Mouse (Mus musculus): ENCODE measurements around the gene Mindy1. TPM values are rescaled to one million over a fixed set of nuclear protein-coding genes. Genes with fewer than 3 reads are reported as not detected.

Mindy1 gene
- polyA plus RNA-seq, 1 experiment = 89.2 TPM

DNA sequence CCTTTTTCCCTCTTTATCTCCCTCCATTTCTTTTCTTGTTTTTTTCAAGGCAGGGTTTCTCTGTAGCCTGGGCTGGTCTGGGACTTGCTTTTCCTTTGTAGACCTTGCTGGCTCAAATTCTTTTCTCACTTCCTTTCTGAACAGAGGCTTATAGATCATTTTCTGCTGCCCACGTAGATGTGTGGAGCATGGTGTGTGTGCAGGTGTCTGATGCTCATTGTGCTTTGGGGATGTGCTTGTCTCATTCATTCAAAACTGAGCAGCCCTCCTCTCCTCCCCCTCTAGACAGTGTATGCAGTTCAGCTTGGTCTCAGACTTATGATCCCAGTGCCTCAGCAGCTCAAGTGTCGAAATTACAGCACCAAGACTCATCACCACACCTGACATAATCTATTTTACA is 38.0 kb downstream of the Mindy1 start:
- Histone ChIP-seq H3K4me1 (ENCODE audit: control insufficient read depth, insufficient read depth, insufficient read length, low read length) (peaks cover 24% of the 10 kb centered on the region; the same call in 1 of the 2 replicates), H3K27me3 (ENCODE audit: control insufficient read depth, insufficient read depth, low read length) (no peaks in the 10 kb centered on the region), H3K27ac (ENCODE audit: insufficient read depth, low read depth, low read length) (peak overlapping the region; percentile 74), H3K36me3 (ENCODE audit: control insufficient read depth, insufficient read depth, low read length) (peaks cover 40% of the 10 kb centered on the region), H3K4me3 (ENCODE audit: low read depth, low read length) (no peak overlapping the region)
- TF ChIP-seq POLR2A (IDR thresholded peaks at IDR 0.05; ENCODE audit: low read depth, low read length) = no peak
- no peak for TF ChIP-seq CTCF (IDR thresholded peaks at IDR 0.05; ENCODE audit: extremely low read depth, insufficient read length, insufficient replicate concordance, low read depth, low read length)
- WGBS = 28% methylated on average over 2 of the region's 2 CpGs

DNA sequence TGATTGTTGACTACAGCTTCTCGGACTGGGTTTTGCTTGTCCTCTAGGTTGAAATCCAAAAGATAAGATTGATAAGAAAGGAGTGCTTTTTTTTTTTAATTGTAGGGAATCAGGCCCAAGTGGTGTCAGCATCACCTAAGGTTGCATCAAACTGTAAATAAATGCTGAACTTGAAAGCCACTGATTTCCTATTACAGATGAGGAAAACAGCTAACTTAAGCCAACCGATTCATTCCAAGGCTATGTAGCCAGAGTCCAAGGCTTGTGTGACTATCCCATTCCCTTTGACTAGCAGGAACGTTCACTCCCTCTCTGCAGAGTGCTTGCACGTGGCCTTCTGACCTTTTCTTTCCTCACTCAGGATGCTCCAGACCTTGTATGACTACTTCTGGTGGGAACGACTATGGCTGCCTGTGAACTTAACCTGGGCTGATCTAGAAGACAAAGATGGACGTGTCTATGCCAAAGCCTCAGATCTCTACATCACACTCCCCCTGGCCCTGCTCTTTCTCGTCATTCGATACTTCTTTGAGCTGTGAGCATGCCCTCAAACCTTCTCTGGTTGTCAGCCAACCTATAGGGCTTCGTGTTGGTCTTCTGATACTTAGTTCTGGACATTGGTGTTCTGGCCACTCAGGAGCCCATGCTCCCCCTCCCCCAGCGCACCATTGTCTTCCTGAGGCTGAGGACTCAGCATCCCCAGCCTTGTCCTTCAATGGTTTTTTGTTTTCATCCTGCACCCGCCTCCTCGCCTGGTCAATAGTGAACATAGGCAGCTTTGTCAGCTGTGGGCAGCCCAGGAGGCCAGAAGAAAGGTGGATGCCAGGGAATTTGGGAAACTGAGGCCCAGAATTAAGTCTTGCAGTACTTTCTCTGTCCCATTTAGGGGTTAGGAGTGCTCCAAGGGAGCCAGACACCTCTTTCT is 38.8 kb downstream of the Mindy1 start:
- Histone ChIP-seq H3K27ac (ENCODE audit: insufficient read depth, low read depth, low read length) (no peak overlapping the region), H3K4me3 (ENCODE audit: low read depth, low read length) (no peak overlapping the region), H3K36me3 (ENCODE audit: control insufficient read depth, insufficient read depth, low read length) (peaks cover 49% of the 10 kb centered on the region), H3K27me3 (ENCODE audit: control insufficient read depth, insufficient read depth, low read length) (no peaks in the 10 kb centered on the region), H3K4me1 (ENCODE audit: control insufficient read depth, insufficient read depth, insufficient read length, low read length) (peaks cover 21% of the 10 kb centered on the region; the same call in 1 of the 2 replicates)
- TF ChIP-seq CTCF (IDR thresholded peaks at IDR 0.05; ENCODE audit: extremely low read depth, insufficient read length, insufficient replicate concordance, low read depth, low read length) (no peak), POLR2A (IDR thresholded peaks at IDR 0.05; ENCODE audit: low read depth, low read length) (no peak)
- 80% methylated on average over 12 of the region's 12 CpGs for WGBS

GRCm38 (mm10) chr3:95323429-95323828 is 42.3 kb downstream of the Mindy1 start:
- Histone ChIP-seq H3K4me1 (ENCODE audit: control insufficient read depth, insufficient read depth, insufficient read length, low read length) (peaks cover 6% of the 10 kb centered on the region; the same call in 1 of the 2 replicates), H3K4me3 (ENCODE audit: low read depth, low read length) (no peak overlapping the region), H3K36me3 (ENCODE audit: control insufficient read depth, insufficient read depth, low read length) (peaks cover 73% of the 10 kb centered on the region), H3K27me3 (ENCODE audit: control insufficient read depth, insufficient read depth, low read length) (no peaks in the 10 kb centered on the region), H3K27ac (ENCODE audit: insufficient read depth, low read depth, low read length) (no peak overlapping the region)
- TF ChIP-seq POLR2A (IDR thresholded peaks at IDR 0.05; ENCODE audit: low read depth, low read length) (no peak), CTCF (IDR thresholded peaks at IDR 0.05; ENCODE audit: extremely low read depth, insufficient read length, insufficient replicate concordance, low read depth, low read length) (no peak)
- WGBS = 58% methylated on average over 3 of the region's 3 CpGs

DNA sequence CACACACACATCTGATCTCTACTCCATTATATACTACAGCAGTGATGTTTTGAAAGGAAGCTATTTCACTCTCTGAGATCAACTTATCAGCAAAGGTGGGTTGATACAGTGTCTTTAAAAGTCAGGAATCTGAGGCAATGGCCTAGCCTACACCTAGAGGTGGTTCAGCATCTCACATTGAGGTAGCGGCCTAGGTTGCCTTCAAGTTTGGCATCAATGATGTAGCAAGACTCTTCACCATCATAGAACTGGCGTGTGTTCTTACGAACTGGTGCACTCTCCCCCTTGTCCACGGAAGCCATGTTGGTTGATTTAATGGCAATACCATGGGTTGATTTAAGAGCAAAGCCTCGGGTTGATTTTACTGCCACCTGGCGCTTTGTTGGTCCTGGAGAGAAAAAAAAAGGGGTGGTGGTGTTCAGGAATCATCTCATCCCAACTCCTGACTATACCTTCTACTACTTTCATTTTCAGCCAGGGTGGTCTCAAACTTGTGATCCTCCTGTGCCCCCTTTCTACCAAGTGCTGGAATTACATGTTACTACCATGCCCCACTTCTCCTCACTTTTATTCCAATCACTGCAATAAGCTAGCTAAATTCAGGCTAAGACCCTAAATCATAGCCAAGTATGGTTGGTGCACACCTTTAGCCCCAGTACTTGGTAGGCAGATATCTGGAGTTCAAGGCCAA is 43.5 kb downstream of the Mindy1 start:
- TF ChIP-seq POLR2A (IDR thresholded peaks at IDR 0.05; ENCODE audit: low read depth, low read length) = no peak
- TF ChIP-seq CTCF (IDR thresholded peaks at IDR 0.05; ENCODE audit: extremely low read depth, insufficient read length, insufficient replicate concordance, low read depth, low read length) = no peak
- Histone ChIP-seq H3K4me1 (ENCODE audit: control insufficient read depth, insufficient read depth, insufficient read length, low read length) (no peaks in the 10 kb centered on the region), H3K27ac (ENCODE audit: insufficient read depth, low read depth, low read length) (no peak overlapping the region), H3K27me3 (ENCODE audit: control insufficient read depth, insufficient read depth, low read length) (no peaks in the 10 kb centered on the region), H3K36me3 (ENCODE audit: control insufficient read depth, insufficient read depth, low read length) (peaks cover 76% of the 10 kb centered on the region), H3K4me3 (ENCODE audit: low read depth, low read length) (no peak overlapping the region)
- 91% methylated on average over 6 of the region's 6 CpGs for WGBS

GRCm38 (mm10) chr3:95328803-95329404 is 47.8 kb downstream of the Mindy1 start:
- Histone ChIP-seq H3K4me3 (ENCODE audit: low read depth, low read length) (no peak overlapping the region), H3K36me3 (ENCODE audit: control insufficient read depth, insufficient read depth, low read length) (peaks cover 56% of the 10 kb centered on the region), H3K27ac (ENCODE audit: insufficient read depth, low read depth, low read length) (no peak overlapping the region), H3K27me3 (ENCODE audit: control insufficient read depth, insufficient read depth, low read length) (no peaks in the 10 kb centered on the region), H3K4me1 (ENCODE audit: control insufficient read depth, insufficient read depth, insufficient read length, low read length) (no peaks in the 10 kb centered on the region)
- TF ChIP-seq CTCF (IDR thresholded peaks at IDR 0.05; ENCODE audit: extremely low read depth, insufficient read length, insufficient replicate concordance, low read depth, low read length) (no peak), POLR2A (IDR thresholded peaks at IDR 0.05; ENCODE audit: low read depth, low read length) (no peak)
- 81% methylated on average over 1 of the region's 1 CpGs for WGBS

- Histone ChIP-seq H3K27me3 (ENCODE audit: control insufficient read depth, insufficient read depth, low read length) (no peaks in the 10 kb centered on the region), H3K27ac (ENCODE audit: insufficient read depth, low read depth, low read length) (no peak overlapping the region), H3K4me1 (ENCODE audit: control insufficient read depth, insufficient read depth, insufficient read length, low read length) (no peaks in the 10 kb centered on the region), H3K36me3 (ENCODE audit: control insufficient read depth, insufficient read depth, low read length) (peaks cover 45% of the 10 kb centered on the region), H3K4me3 (ENCODE audit: low read depth, low read length) (no peak overlapping the region)
- TF ChIP-seq CTCF (IDR thresholded peaks at IDR 0.05; ENCODE audit: extremely low read depth, insufficient read length, insufficient replicate concordance, low read depth, low read length) (no peak), POLR2A (IDR thresholded peaks at IDR 0.05; ENCODE audit: low read depth, low read length) (no peak)
- 80% methylated on average over 1 of the region's 1 CpGs for WGBS
Measured at GRCm38 (mm10) chr3:95331528-95331927, 50.4 kb downstream of the Mindy1 start.
